Mouse (Mus musculus) erythroblast, embryonic 14.5 days (primary cell): ENCODE results near the gene Nipa2.

Experiments
- GATA1 ChIP-seq: IDR thresholded peaks from 2 replicates; pipeline ENCODE4 v1.6.1; 2012; ENCODE audit warnings: low read length, inconsistent platforms, mixed read lengths
- TAL1 ChIP-seq: IDR thresholded peaks from 3 replicates; pipeline ENCODE4 v1.6.1; 2012; ENCODE audit warnings: low read length, inconsistent platforms, mixed read lengths

DNA sequence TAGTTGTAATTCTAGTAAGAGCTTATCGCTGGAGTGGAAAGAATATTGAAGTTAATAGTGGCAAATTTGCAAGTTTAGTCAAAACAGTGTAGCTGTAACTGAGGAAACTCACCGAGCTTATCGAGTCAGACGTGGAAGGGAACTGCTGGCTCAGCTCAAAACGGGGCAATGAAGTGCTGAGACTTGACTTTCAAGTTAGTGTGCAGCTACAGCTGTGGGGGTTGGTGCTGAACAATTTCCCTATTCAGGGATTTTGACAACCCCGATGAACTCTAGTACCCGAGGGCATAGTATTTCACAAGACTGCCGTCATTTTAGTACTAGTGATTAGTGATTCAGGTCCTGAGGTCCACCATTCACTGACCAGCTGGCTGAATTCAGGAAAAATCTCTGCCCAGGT is 50.9 kb downstream of the Nipa2 start:
- TF ChIP-seq GATA1 (no peak), TAL1 (no peak)
